Mouse (Mus musculus) heart, postnatal 36 days (tissue): ENCODE data around the gene Trim12a. TPM values are rescaled to one million over a fixed set of nuclear protein-coding genes. Genes with fewer than 3 reads are reported as not detected.
"Not testable (repeated sequence)": the region's sequence is repeated elsewhere in the genome, so short reads cannot be mapped to it uniquely, and the experiment has no call there.

Experiments used
- DNase-seq, 2 experiments: peaks; one replicate each; pipeline ENCODE4 v3.0.0; 2021 to 2022
- intact Hi-C: fragments of 180-260 bp; cut with DNase I; formaldehyde crosslinking; loops from one replicate; pipeline ENCODE4 v1.15.1; 2025
- total RNA-seq, 2 experiments: library from RNA; stranded (reverse); gene quantifications; 2 replicates each; pipeline ENCODE4 v1.2.3; 2021

Gene Trim12a
- 1 to 10 TPM; 6.6 to 9.2 TPM for total RNA-seq

- not testable (repeated sequence) for DNase-seq
- intact Hi-C loops: loop anchor here (2.0 kb wide), 1 partner anchor 37 kb away; the partner anchor contains the start of gene Trim12c
Observed at GRCm38 (mm10) chr7:104315369-104316080, at the start of gene Trim12a. TSS of gene Trim12a (minus strand) at chr7:104315466.

GRCm38 (mm10) chr7:104353600-104353967 is 38.3 kb upstream of the Trim12a start:
- intact Hi-C loops: loop anchor here (2.0 kb wide), 2 partner anchors 39 to 67 kb away; partner anchors contain the start of gene Trim12a
- DNase-seq: no peak

GRCm38 (mm10) chr7:104352717-104353599 is 37.7 kb upstream of the Trim12a start, which contains the start of gene Trim12c:
TSS of gene Trim12c (minus strand) at chr7:104353362.
- DNase-seq: peak; percentile 64 to 69
- intact Hi-C loops: loop anchor here (2.0 kb wide), 2 partner anchors 38 to 66 kb away; partner anchors contain the start of gene Trim12a

GRCm38 (mm10) chr7:104348043-104348442 is 32.8 kb upstream of the Trim12a start:
- DNase-seq, intact Hi-C loops: not testable (repeated sequence)

GRCm38 (mm10) chr7:104340744-104341143 is 25.5 kb upstream of the Trim12a start:
- intact Hi-C loops, DNase-seq: not testable (repeated sequence)

- DNase-seq, intact Hi-C loops: not testable (repeated sequence)
Observed at GRCm38 (mm10) chr7:104335547-104335946, 20.3 kb upstream of the Trim12a start.

- DNase-seq, intact Hi-C loops: not testable (repeated sequence)
Observed at GRCm38 (mm10) chr7:104329171-104329570, 13.9 kb upstream of the Trim12a start, which contains the start of gene Trim34b. TSS of gene Trim34b (plus strand) at chr7:104329471.

- intact Hi-C loops: no loop called here
- DNase-seq: no peak
Observed at GRCm38 (mm10) chr7:104322028-104322427, 6.8 kb upstream of the Trim12a start.

GRCm38 (mm10) chr7:104314796-104315353 is 391 bp downstream of the Trim12a start:
- DNase-seq: peak in 1 of 2 experiments; percentile 32
- intact Hi-C loops: loop anchor here (2.0 kb wide), 1 partner anchor 38 kb away; the partner anchor contains the start of gene Trim12c

- no peak for DNase-seq
- intact Hi-C loops: no loop called here
Observed at GRCm38 (mm10) chr7:104291638-104292400, 23.4 kb downstream of the Trim12a start.

- intact Hi-C loops: no loop called here
Observed at GRCm38 (mm10) chr7:104290641-104291040, 24.6 kb downstream of the Trim12a start.

GRCm38 (mm10) chr7:104287576-104288443 is 27.5 kb downstream of the Trim12a start, which contains the start of gene Trim5:
TSS of gene Trim5 (minus strand) at chr7:104288094.
- intact Hi-C loops: loop anchor here (2.0 kb wide), 1 partner anchor 65 kb away; the partner anchor contains the start of gene Trim12c
- peak; percentile 15 to 30 for DNase-seq

More at GRCm38 (mm10) chr7:104290641-104291040, 24.6 kb downstream of the Trim12a start:
- DNase-seq: no peak

GRCm38 (mm10) chr7:104279361-104279760 is 35.9 kb downstream of the Trim12a start:
- DNase-seq, intact Hi-C loops: not testable (repeated sequence)

GRCm38 (mm10) chr7:104265335-104265734 is 49.9 kb downstream of the Trim12a start:
- intact Hi-C loops, DNase-seq: not testable (repeated sequence)

- intact Hi-C loops, DNase-seq: not testable (repeated sequence)
Observed at GRCm38 (mm10) chr7:104260380-104260779, 54.9 kb downstream of the Trim12a start.
